Comparison of ENCODE assay signal across 7 mouse cellular contexts in the genomic region with DNA sequence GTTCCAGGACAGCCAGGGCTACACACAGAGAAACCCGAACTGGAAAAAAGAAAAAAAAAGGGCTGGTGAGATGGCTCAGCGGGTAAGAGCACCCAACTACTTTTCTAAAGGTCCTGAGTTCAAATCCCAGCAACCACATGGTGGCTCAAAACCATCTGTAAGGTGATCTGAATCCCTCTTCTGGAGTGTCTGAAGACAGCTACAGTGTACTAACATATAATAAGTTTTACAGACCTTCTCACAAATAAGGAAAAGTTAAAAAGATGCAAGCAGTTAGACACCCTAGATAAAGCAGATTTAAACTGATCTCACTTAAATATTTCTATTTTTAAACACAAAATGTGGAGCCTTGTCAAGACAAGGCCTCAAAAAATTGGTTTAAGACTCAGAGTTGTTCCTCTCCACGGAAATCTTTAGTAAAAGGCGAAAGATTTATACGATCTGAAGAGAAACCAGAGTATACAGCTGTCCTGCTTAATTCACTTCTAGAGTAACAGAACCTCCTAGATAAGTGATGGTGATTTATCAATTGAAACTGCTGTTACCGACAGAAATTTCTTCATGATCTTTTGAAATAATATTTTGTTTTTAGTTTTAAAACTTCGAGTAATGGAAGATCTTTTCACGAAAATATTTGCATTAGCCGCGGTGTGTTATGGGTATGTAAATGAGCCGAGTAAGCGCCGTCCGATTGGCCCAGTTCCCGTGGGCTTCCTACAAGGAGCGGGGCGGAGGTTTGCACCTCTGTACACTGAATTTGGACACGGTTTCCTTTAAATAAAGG. TPM values are rescaled to one million over a fixed set of nuclear protein-coding genes. Genes with fewer than 3 reads are reported as not detected.
DNase-seq lines count a peak whose midpoint lies in the region; ATAC-seq lines count a peak whose summit lies in the region.

No protein-coding gene starts in this region.

- peak overlapping the region; percentile 37 for H3K4me3 ChIP-seq in intestine, embryonic 15.5 days (replicated peaks)

- under 1% methylated on average over 18 of the region's 18 CpGs for WGBS in intestine, embryonic 15.5 days

- intact Hi-C loops in gastrocnemius, postnatal 36 days (cut with DNase I) = no loop called here
- intact Hi-C loops in left cerebral cortex, postnatal 25 days (cut with DNase I) = loop anchor here (1.0 kb wide), 1 partner anchor 14 kb away; no protein-coding TSS in a partner anchor

- ATAC-seq in intestine, embryonic 15.5 days = peak; percentile 93

- peaks cover 4% of the 10 kb centered on the region; the same call in 1 of the 2 replicates for H3K4me1 ChIP-seq in intestine, embryonic 15.5 days (replicated peaks)

- peak; percentile 75 for DNase-seq in adrenal gland, adult 8-10 months
- peak; percentile 86 for DNase-seq in embryo, embryonic 11.5 days (ENCODE audit: low read depth, low spot score)
- peak; percentile 58 to 79 for DNase-seq in gastrocnemius, postnatal 36 days
- peak; percentile 82 to 86 for DNase-seq in left cerebral cortex, postnatal 25 days (ENCODE audit: low spot score in 2 of 2)
- DNase-seq in mesoderm, embryonic 11.5 days (ENCODE audit: low read depth, low spot score) = peak; percentile 92
- peak; percentile 52 to 62 for DNase-seq in right cerebral cortex, postnatal 36 days (ENCODE audit: low spot score in 2 of 2)

- no peaks in the 10 kb centered on the region for H3K36me3 ChIP-seq in intestine, embryonic 15.5 days

- H3K9me3 ChIP-seq in intestine, embryonic 15.5 days = no peaks in the 10 kb centered on the region

- peak overlapping the region; percentile 70 for H3K4me2 ChIP-seq in intestine, embryonic 15.5 days (replicated peaks)

- H3K27ac ChIP-seq in intestine, embryonic 15.5 days = peak overlapping the region; percentile 79

- H3K9ac ChIP-seq in intestine, embryonic 15.5 days = peak overlapping the region; percentile 54

- H3K27me3 ChIP-seq in intestine, embryonic 15.5 days (replicated peaks) = no peaks in the 10 kb centered on the region

RNA-seq across cellular contexts. Expression of gene Parp16, which starts 6.4 kb away (rescaled TPM):
- 10 to 100 TPM; 16.2 to 44.2 (median 33.1) TPM for total RNA-seq in adrenal gland, adult 8-10 months (2022)
- total RNA-seq in gastrocnemius, postnatal 36 days (2021) = 1 to 10 TPM; 3.4 to 4.0 TPM
- polyA plus RNA-seq in intestine, embryonic 15.5 days (2015; fragmentation: Nextera tagmentation; extraction: Ambion mirVana) = 9.4 and 9.7 TPM in 2 replicates
- total RNA-seq in left cerebral cortex, postnatal 25 days (2021) = 1 to 10 TPM; 3.3 to 3.6 TPM

Comparison
In these comparisons a context has a peak if more than half of its experiments do, and no peak if none do; other contexts are left out.
1. Peak in every context shown above with its lines: DNase-seq, ATAC-seq, H3K4me3 ChIP-seq and H3K27ac ChIP-seq.